Mouse (Mus musculus) left cerebral cortex, postnatal 10 days (tissue): ENCODE data around the gene Col5a1. TPM values are rescaled to one million over a fixed set of nuclear protein-coding genes. Genes with fewer than 3 reads are reported as not detected.

Source experiments
- DNase-seq, 2 experiments: peaks; one replicate each; pipeline ENCODE4 v3.0.0; 2021 to 2022; ENCODE audit warnings: low spot score in 2 of 2, mixed read lengths in 1 of 2; ENCODE audit errors: extremely low spot score in 1 of 2
- intact Hi-C: fragments of 180-260 bp; cut with DNase I; formaldehyde crosslinking; loops from one replicate; pipeline ENCODE4 v1.15.1; 2025
- total RNA-seq, 2 experiments: library from RNA; stranded (reverse); gene quantifications; 2 replicates each; pipeline ENCODE4 v1.2.3; 2021

Col5a1 gene
- total RNA-seq, 2 experiments from 2014 or later: 10.4 to 13.1 TPM

DNA sequence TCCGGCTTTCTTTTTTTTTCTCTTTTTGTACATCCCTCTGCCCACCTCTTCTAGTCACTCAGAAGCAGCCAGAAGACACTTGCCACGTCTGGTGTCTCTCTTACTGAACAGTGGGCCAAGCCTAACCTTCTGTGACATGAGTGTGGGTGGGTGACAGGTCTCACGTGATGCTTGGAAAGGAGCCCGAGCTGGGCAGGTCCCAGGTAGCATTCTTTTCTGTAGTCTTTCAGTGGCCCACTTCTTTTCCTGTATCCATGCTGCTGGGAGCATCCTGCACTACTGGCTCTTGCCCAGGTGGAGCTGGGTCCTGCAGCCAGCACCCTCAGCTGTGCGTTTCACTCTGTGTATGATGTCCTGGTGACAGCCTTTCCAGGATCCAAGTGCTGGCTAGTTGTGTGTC lies 8.2 kb upstream of the Col5a1 start:
- intact Hi-C loops: no loop called here
- DNase-seq: no peak

DNA sequence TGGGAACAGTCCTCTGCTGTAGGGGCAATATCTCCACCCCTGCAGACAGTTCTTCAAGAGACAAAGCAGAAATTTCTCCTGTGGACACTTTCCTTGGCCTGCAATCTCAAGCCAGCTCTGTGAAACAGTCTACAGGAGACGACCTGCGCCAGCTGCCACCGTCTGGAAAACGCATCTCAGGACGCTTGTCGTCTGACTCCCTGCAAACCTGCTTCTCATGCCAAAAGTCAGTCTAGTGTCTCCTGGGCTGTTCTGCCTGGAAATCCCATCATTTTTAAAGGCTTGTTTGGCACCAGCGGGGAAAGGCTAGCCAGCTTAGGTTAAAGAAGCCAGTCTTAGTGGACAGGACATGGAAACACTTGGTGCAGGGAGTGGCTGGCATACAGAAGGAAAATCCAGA lies 2.9 kb upstream of the Col5a1 start:
- DNase-seq: no peak
- intact Hi-C loops: loop anchor here (10.0 kb wide), 1 partner anchor 328 kb away; no protein-coding TSS in a partner anchor

DNA sequence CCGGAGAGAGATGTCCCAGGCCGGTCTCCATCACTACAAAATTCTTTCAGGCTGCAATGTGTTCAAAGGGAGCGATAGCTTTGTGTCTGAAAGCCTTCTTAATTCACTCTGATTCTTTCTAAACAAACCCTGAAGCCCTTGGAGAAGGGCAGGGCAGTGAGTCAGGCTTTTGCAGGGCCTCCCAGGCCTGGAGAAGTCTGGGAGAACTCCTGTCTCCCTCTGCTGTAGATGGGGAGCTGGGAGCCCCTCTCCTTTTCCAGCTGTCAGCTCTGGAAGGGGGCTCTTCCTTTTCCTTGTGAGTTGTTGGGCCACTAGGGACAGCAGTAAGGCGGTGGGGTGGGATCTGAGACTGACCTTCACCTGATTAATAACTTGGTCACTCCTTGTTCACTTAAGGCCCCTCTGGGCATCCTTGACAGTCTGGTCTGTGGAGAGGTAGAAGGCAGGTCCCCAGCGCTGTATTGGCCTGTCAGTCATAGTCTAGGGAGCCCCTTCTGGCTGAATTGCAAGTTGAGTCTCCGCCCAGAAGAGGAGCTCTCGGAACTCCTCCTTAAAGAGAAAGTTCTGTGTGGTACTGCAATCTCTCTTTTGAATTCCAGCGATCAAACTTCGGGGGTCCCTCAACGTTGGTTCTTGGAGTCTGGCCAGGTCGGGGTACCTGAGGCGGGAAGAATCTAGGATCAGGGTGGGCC lies 623 bp upstream of the Col5a1 start:
- peak in 1 of 2 experiments; percentile 46 for DNase-seq
- intact Hi-C loops: loop anchor here (2.0 to 10.0 kb wide), 2 partner anchors 113 to 331 kb away; no protein-coding TSS in a partner anchor

DNA sequence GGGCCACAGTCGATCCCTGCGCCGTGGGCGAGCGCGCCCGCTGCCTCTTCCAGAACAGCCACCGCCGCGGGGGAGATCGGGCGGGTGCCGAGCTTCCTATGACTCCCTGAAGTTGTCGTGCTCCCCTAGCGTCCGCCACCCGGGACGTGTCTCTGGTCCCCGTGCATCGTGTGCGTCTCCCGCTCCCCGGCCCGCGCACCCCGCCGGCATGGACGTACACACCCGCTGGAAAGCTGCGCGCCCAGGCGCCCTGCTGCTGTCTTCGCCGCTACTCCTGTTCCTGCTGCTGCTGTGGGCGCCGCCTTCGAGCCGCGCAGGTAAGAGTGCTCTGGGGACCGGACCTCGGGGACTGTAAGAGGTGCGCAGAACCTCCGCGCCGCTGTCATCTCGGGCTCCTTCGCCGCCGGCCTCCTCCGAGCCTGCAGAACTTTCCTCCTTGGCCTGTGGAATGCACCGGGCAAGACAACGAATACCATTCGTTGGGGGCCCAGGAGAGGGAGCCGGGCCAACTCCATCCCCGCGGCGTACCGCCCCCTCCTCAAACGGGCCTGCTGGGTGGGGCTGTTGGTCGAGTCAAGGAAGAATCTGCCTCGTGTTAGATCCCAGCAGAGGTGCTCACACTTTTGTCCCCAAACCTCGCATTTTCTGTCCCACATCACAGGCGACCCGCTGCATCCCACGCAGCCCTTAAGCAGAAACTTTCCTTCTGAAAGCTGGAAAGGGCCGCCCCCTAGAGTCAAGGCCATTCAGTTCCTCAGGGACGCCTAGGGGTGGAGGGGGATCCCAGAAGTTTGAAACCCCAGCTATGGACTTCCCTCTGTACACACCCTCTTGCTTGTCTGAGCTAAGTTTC lies 609 bp downstream of the Col5a1 start:
- intact Hi-C loops: loop anchor here (2.0 to 10.0 kb wide), 2 partner anchors 114 to 332 kb away; no protein-coding TSS in a partner anchor
- peak in 1 of 2 experiments; percentile 70 for DNase-seq

DNA sequence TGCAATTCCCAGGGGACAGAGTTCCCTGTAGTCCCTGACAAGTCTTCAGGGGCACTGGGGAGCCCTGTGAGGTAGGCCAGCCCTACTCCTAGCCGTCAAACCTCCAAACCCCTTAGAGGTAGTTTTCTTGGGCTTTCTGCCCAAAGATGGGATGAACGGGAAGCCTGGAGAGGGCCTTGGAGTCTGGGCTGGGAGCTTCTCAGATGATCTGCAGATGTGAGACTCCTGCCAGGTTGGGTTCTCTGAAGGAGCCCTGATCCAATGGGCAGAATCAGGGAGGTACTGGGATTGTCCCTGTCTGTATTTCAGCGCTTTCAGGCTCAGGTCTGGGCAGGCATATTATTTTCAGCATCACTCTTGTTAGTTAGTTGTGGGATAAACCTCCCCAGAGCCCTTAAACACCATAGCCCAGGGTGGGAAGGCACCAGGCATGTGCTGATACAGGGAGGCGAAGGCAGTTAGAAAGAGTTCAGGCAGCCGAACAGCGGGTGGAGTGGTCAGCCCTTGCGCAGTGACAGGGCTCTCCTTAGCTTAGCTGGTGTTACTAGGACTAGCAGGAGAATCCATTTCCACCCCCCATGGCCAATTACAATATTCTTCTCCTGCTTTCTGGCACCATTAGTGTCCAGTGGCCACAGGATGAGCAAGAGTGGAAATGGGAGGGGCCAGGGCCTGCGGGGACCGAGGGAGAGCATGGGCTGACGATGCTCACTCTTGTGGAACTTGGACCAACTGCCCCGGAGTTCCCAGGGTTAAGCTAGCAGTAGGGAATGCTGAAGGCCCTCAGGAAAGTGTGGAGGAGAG lies 1.4 kb downstream of the Col5a1 start:
- intact Hi-C loops: loop anchor here (2.0 to 10.0 kb wide), 2 partner anchors 115 to 333 kb away; no protein-coding TSS in a partner anchor

DNA sequence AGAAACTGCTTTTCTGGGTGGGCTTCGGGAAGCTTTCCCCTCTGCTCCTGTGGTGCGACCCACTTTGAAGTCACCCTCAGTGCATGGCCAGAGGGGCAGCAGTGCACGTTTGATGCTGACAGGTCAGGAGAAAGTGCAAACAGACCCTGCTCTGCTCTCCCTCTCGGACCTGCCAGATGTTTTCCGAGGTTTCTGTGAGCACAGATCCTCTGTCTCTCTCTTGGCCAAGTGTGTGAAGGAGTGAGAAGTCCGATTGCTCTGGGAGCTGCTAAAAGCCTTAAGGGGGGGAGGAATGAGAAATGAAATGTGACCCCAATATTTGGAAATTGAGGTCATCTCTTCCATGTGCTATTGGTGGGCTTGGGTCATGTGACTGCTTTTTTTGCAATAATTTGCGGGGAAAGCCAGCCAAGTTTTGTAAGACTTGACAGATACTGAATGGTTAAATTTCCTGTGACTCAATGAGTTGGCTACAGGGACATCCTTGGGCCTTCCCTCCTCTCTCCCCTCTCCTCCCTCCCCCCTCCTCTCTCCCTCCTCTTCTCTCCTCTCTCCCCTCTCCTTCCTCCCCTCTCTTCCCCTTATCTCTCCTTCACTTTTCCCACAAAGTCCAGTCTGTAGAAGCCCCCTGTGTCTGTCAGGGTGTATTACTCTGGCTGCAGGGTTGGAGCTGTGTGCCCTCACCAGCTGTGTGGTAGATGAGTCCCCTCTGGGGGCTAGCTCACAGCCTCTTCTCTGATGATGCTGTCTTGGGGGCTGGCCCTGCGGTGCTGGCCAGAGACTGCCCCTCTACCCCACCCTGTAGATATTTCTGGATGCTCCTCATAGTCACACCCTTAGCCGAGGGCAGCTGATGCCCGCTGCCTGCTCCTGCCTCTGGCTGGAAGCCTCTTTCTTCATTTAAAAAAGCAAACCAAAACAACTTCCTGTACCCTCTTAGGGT lies 2.6 kb downstream of the Col5a1 start:
- no peak for DNase-seq

More for the DNA sequence above, 1.4 kb downstream of the Col5a1 start:
- DNase-seq: no peak

DNA sequence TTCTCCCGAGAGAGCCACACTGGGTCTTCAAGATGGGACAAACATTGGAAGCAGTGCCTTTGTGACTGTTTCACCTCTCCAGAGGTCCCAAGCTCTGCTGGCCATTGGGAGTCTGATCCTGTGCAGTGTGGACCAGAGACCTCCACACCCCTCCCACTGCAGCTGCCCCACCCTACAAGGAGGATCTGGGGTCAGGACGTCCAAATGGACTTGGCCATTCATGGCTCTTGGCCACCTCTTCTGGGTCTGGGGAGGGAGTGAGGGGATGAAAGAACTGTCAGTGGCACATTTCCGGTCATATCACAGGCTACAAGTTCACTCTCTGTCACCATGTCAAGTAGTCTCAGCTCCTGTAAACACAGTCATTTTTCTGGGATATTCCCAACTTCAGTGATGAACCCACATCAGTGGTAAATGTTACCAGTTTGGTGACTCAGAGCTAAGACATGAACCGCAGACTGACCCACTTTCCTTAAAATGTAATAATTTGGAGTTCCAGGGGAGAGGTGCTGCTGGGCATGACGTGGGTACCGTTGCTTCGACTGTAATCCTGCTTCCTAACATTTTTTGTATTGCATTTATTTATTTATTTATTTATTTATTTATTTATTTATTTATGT lies 5.8 kb downstream of the Col5a1 start:
- intact Hi-C loops: no loop called here
- no peak for DNase-seq

More for the DNA sequence above, 2.6 kb downstream of the Col5a1 start:
- intact Hi-C loops: loop anchor here (10.0 kb wide), 1 partner anchor 334 kb away; no protein-coding TSS in a partner anchor

DNA sequence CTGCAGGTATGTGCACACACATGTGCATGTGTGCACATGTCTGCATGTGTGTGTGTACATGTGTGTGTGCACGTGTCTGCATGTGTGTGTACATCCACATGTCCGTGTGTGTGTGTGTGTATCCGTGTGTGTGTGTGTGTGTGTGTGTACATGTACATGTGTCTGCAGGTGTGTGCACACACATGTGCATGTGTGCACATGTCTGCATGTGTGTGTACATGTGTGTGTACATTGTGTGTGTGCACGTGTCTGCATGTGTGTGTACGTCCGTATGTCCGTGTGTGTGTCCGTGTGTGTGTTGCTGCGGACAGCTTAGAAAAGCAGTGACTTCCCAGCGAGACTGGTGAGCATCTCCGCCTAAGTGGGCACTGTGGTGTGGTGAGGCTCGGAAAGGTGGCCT lies 6.8 kb downstream of the Col5a1 start:
- DNase-seq: no peak
- intact Hi-C loops: no loop called here

DNA sequence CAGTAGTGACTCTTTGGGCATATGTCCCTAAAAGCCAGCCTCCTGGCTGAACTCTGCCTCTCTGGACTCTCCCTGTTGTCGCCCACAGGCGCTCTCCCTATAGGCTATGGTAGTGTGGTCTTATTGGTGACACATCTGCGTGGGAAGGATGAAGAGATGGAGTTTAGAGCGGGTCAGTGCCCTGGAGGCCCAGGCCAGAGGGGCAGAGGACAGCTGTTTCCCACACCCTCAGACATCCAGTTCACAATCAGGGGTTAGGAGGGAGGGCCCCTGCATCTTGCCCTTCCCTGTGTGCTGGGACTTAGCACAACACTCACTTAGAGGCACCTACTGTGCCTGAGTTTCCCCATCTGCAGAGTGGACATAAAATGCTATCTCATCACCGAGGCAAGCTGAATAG lies 8.8 kb downstream of the Col5a1 start:
- DNase-seq: no peak
- intact Hi-C loops: no loop called here

DNA sequence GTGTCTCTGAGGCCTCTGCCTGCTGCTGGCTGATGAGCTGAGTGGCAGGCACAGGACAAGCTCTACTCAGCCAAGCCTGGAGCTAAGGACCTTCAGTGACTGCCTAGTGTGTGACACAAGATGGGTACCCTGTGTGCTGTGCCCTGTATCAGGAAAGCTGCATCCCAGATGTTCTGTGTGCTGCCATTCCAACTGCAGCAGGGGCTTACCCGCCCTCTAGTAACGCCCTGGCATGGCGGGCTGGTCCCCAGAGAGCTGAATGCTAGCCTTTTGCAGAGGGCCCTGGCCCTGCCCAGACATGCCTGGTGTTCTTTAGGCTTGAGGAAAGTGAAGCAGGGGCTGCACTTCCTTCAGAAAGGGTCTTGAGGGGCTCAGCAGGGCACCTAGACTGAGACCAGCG lies 9.4 kb downstream of the Col5a1 start:
- DNase-seq: no peak
- intact Hi-C loops: no loop called here

DNA sequence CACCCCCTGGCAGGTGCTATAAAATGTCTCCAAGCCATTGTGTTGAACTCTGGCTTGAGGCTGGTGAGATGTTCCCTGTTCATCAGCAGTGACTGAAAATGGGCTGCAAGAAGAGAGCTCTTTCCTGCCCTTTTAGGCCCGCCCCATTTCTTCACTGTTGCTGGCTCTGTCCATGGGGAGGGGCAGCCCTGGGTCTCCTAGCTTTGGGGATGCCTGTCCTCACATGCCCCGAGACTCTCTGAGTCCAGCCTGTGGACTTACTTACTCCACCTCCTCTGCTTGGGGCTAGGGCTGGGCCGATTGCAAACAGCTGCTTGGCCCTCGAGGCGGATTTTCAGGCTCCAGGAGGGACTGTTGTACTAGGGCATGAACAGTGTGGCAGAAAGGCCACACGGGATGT lies 10.9 kb downstream of the Col5a1 start:
- intact Hi-C loops: no loop called here
- DNase-seq: no peak

DNA sequence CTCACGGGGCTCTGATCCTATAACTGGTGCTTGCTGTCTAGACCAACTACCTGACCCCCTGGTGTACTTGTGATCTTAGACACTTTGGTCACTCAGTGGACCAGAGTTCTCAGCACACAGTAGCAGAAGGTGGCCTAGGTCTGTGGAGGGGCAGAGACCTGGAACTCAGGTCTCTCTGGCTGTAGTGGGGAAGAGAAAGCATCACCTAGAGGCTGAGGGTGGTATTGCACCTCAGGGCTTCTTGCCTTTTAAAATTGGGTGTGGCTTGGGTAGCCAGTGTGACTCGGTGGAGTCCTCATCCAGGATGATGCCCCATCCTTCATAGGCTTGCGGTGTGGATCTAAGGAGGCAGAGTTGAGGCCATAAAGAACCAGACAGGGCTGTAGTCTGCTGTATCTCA lies 13.7 kb downstream of the Col5a1 start:
- intact Hi-C loops: no loop called here
- DNase-seq: no peak

DNA sequence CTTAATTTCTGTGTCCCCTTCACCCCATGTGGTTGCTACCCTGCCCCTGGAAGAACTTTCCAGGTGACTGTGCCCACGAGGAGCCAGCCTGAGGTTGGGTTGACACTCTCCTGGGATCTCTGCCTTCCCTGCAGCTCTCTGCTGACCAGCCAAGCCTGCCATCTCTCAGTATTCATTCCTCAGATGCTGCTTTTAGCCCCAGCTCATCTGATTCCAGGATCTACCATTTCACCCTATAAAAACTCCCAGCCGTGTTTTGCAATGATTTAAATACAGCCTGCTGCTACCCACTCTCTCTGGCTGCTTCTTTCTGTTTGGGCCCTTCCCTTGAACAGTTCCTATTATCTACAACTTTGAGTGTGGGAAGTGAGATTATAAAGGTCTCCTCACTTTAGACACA lies 14.9 kb downstream of the Col5a1 start:
- intact Hi-C loops: no loop called here

DNA sequence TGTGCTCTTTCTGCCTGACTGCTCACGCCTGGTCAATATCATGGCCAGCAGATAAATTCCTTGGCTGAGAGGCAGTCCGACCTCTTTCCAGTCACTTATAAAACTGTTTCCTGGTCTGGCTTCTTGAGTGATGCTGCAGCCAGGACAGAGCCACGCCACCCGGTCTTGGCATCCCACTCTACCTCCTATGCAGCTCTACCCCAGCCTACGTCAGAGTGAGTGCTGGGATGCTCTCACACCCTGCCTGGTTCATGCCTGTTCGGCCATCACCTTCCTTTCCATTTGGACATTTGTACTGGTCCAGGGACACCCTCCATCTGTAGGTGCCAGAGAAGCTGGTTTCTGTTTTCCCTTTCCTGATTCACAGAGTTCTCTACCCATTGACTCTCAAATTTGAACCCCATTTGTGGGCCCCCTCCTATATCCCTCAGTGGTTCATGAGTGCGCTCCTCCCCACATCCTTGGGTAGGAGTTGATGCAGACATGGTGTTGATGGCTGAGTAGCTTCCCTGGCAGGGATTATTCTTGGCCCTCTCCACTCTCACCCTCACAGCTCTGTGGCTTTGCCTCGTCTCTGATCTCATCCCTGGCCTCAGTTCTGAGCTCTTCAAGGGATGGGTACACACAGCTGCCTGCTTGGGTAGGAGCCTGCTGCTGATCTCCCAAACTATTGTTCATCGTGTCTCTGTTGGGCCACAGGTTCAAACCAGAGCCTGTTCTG lies 15.5 kb downstream of the Col5a1 start:
- no peak for DNase-seq
- intact Hi-C loops: no loop called here

More for the DNA sequence above, 14.9 kb downstream of the Col5a1 start:
- DNase-seq: no peak

DNA sequence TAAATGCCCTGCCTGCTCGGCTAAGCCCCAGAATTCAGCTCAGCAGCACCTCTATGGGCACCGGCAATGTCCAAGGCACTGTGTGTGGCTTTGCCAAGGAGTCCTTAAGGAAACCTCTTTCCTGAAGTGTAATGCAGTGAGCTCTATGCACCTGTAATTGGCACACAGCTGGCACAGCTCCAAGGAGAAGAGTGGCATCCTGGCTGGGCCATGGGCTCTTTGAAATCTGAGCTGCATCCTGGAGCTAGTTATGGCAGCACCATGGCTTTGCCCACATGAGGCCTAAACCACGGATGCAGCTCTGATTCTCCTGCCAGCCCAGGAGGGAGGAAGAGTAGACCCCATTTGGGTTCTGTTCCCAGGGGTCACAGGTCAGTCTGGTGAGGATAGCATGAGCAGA lies 16.1 kb downstream of the Col5a1 start:
- intact Hi-C loops: no loop called here
- no peak for DNase-seq

DNA sequence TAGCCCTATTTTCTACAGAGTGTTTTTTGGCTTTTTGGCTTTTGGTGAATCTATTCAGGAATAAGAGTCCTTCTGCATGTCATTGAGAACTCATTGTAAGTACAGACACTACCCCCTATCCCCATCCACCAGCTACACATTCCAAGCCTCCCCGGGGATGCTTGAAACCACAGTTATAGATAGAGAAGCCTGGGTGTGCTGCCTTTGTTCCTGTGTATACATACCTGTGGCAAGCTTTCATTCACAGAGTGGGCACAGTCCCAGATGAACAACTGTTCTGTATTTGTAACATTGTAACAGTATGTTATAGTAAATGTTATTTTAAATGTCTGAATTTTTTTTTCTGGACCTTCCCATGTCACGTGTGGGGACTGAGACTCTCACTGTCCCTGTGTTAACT lies 19.2 kb downstream of the Col5a1 start:
- no peak for DNase-seq
- intact Hi-C loops: no loop called here

DNA sequence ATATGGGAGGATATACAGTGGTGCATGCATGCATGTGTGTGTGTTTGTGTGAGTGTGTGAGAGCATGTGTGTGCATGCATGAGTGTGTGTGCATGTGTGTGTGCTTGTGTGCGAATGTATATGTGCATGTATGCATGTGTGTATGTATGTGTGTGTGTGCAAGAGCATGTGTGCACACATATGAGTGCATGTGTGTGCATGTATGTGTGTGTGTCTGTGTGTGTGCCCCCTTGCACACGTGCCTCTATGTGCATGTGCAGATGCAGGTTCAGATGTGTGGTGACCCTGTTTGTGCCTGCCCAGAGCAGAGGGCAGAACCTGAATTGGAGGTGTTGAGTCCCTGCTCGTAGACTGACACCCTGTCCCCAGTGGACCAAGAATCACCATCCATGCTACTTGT lies 24.3 kb downstream of the Col5a1 start:
- intact Hi-C loops: no loop called here
- DNase-seq: no peak
